Mouse (Mus musculus): ENCODE results near the gene Caly. TPM values are rescaled to one million over a fixed set of nuclear protein-coding genes. Genes with fewer than 3 reads are reported as not detected.

Gene Caly
- polyA plus RNA-seq, 1 experiment from 2014 or later, result 0.52 TPM

- WGBS, result 5% methylated on average over 28 of the region's 28 CpGs
- H3K4me3 ChIP-seq (ENCODE audit: low read depth, low read length), result peak within 1 kb of the TSS; percentile 71
- ATAC-seq (replicated peaks; ENCODE audit: low FRiP score) (peak; percentile 97), DNase-seq (ENCODE audit: low spot score) (peak; percentile 84)
- H3K9ac ChIP-seq (ENCODE audit: low read depth, low read length), result peak within 1 kb of the TSS; percentile 72
- H3K27ac ChIP-seq (ENCODE audit: low read depth, low read length), result peak within 1 kb of the TSS; percentile 63; the same call in 1 of the 2 replicates
- peaks cover 6% of the 10 kb centered on the region; the same call in 1 of the 2 replicates for H3K36me3 ChIP-seq (ENCODE audit: control insufficient read depth, insufficient read depth, low read length)
- peak within 1 kb of the TSS; percentile 89 for H3K4me2 ChIP-seq
- no peaks in the 10 kb centered on the region for H3K4me1 ChIP-seq (replicated peaks; ENCODE audit: control insufficient read depth, insufficient read depth, low read length)
- no peaks in the 10 kb centered on the region for H3K27me3 ChIP-seq (replicated peaks; ENCODE audit: control insufficient read depth, insufficient read depth, low read length)
- H3K9me3 ChIP-seq (ENCODE audit: control insufficient read depth, low read length), result no peaks in the 10 kb centered on the region
Measured at GRCm38 (mm10) chr7:140116329-140117054, 34.1 kb upstream of the Caly start, which contains the start of gene Echs1. Echs1 (minus strand) TSS chr7:140116476.

- Histone ChIP-seq H3K36me3 (ENCODE audit: control insufficient read depth, insufficient read depth, low read length) (peaks cover 10% of the 10 kb centered on the region; the same call in 1 of the 2 replicates), H3K27ac (ENCODE audit: low read depth, low read length) (peak within 1 kb of the TSS; percentile 63; the same call in 1 of the 2 replicates), H3K27me3 (replicated peaks; ENCODE audit: control insufficient read depth, insufficient read depth, low read length) (no peaks in the 10 kb centered on the region), H3K4me2 (peak within 1 kb of the TSS; percentile 89), H3K9ac (ENCODE audit: low read depth, low read length) (peak within 1 kb of the TSS; percentile 72), H3K9me3 (ENCODE audit: control insufficient read depth, low read length) (no peaks in the 10 kb centered on the region), H3K4me1 (replicated peaks; ENCODE audit: control insufficient read depth, insufficient read depth, low read length) (no peaks in the 10 kb centered on the region), H3K4me3 (ENCODE audit: low read depth, low read length) (peak within 1 kb of the TSS; percentile 71)
- WGBS, result 2% methylated on average over 23 of the region's 23 CpGs
- peak; percentile 76 for ATAC-seq (replicated peaks; ENCODE audit: low FRiP score)
- peak; percentile 58 for DNase-seq (ENCODE audit: low spot score)
Measured at GRCm38 (mm10) chr7:140115583-140116328, 33.4 kb upstream of the Caly start, which contains the start of gene Paox. Paox (plus strand) TSS chr7:140115799.

DNA sequence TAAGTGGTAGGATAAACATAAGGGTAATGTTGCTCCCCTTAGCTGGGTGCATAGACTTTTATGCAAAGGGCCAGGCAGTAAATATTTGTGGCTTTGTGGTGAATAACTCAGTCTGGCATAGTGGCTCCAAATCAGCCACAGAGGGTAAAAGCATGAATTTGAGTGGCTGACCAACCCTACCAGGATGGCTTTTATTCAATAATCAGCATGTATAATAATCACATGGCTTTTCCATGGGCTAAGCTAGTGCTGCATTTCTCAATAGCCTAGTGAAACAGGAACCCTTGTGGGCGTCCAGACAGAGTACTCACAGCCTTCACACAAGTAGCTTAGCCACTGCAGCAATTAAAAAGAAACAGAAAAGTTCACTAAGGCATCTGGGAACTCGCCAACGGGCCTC, 29.6 kb upstream of the Caly start:
- Histone ChIP-seq H3K9ac (ENCODE audit: low read depth, low read length) (no peak overlapping the region), H3K4me3 (ENCODE audit: low read depth, low read length) (no peak overlapping the region), H3K9me3 (ENCODE audit: control insufficient read depth, low read length) (no peaks in the 10 kb centered on the region), H3K4me2 (no peak overlapping the region), H3K4me1 (replicated peaks; ENCODE audit: control insufficient read depth, insufficient read depth, low read length) (no peaks in the 10 kb centered on the region), H3K27ac (ENCODE audit: low read depth, low read length) (no peak overlapping the region), H3K36me3 (ENCODE audit: control insufficient read depth, insufficient read depth, low read length) (peaks cover 29% of the 10 kb centered on the region), H3K27me3 (replicated peaks; ENCODE audit: control insufficient read depth, insufficient read depth, low read length) (no peaks in the 10 kb centered on the region)
- WGBS, result 64% methylated on average over 3 of the region's 3 CpGs
- ATAC-seq (replicated peaks; ENCODE audit: low FRiP score) (no peak), DNase-seq (ENCODE audit: low spot score) (no peak)

- Histone ChIP-seq H3K4me3 (ENCODE audit: low read depth, low read length) (no peak overlapping the region), H3K27me3 (replicated peaks; ENCODE audit: control insufficient read depth, insufficient read depth, low read length) (no peaks in the 10 kb centered on the region), H3K9ac (ENCODE audit: low read depth, low read length) (no peak overlapping the region), H3K9me3 (ENCODE audit: control insufficient read depth, low read length) (no peaks in the 10 kb centered on the region), H3K27ac (ENCODE audit: low read depth, low read length) (no peak overlapping the region), H3K36me3 (ENCODE audit: control insufficient read depth, insufficient read depth, low read length) (peaks cover 15% of the 10 kb centered on the region), H3K4me2 (no peak overlapping the region), H3K4me1 (replicated peaks; ENCODE audit: control insufficient read depth, insufficient read depth, low read length) (peaks cover 4% of the 10 kb centered on the region)
- 76% methylated on average over 4 of the region's 4 CpGs for WGBS
- DNase-seq (ENCODE audit: low spot score) (no peak), ATAC-seq (replicated peaks; ENCODE audit: low FRiP score) (no peak)
Measured at GRCm38 (mm10) chr7:140104009-140104408, 21.7 kb upstream of the Caly start.

DNA sequence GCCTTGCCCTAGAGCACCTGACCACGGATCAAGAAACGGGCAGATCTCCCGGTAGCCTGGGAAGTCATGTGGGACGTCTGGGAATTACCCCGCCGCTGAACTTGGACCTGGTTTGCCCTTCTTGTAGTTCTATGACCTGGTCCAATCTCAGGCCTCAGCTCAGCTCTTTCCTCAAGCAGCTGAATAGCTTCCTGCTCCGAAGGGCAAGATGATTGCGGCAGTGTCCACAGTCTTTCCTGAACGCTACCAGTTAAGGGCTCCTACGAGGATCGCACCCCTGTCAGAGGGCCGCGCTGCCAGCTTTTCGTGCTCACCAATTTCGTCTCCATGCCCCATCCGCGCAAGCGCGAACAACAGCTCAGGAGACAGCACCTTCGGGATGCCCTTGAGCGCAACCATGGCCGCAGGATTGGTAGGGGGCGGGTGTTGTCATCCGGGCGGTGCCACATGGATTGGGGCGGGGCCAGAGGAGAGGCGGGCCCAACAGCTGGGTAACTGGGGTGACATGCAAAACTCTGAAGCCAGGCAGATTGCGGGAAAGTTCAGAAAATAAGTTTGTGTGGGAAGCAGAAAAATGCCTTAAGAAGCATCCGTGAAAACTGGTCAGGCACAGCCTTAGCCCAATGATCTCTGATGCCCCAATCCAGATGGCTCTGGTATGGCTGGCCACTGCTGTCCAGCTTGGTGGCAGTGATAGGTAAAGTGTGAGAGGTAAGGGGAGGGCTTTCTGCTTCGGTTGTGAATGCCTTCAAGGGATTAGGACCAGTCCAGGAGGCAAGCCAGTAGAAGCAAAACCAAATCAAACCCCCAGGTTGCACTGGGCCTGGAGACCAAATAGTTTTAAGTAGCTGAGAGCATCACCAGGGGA, 19.9 kb upstream of the Caly start, which contains the start of gene Fuom:
Fuom (minus strand) TSS at position 449 of the 868 bp plus-strand sequence.
- H3K36me3 ChIP-seq (ENCODE audit: control insufficient read depth, insufficient read depth, low read length), result peaks cover 7% of the 10 kb centered on the region; the same call in 1 of the 2 replicates
- peaks cover 4% of the 10 kb centered on the region for H3K4me1 ChIP-seq (replicated peaks; ENCODE audit: control insufficient read depth, insufficient read depth, low read length)
- H3K9me3 ChIP-seq (ENCODE audit: control insufficient read depth, low read length), result no peaks in the 10 kb centered on the region
- DNase-seq (ENCODE audit: low spot score) (peak; percentile 82), ATAC-seq (replicated peaks; ENCODE audit: low FRiP score) (peak; percentile 88)
- peak within 1 kb of the TSS; percentile 55 for H3K9ac ChIP-seq (ENCODE audit: low read depth, low read length)
- no peaks in the 10 kb centered on the region for H3K27me3 ChIP-seq (replicated peaks; ENCODE audit: control insufficient read depth, insufficient read depth, low read length)
- H3K4me2 ChIP-seq, result peak within 1 kb of the TSS; percentile 88
- H3K27ac ChIP-seq (ENCODE audit: low read depth, low read length), result no peak within 1 kb of the TSS
- WGBS, result 1% methylated on average over 30 of the region's 30 CpGs
- H3K4me3 ChIP-seq (ENCODE audit: low read depth, low read length), result peak within 1 kb of the TSS; percentile 49

GRCm38 (mm10) chr7:140101498-140101897, 19.1 kb upstream of the Caly start:
- H3K36me3 ChIP-seq (ENCODE audit: control insufficient read depth, insufficient read depth, low read length), result peaks cover 7% of the 10 kb centered on the region; the same call in 1 of the 2 replicates
- 75% methylated on average over 10 of the region's 10 CpGs for WGBS

GRCm38 (mm10) chr7:140098466-140098865, 16.1 kb upstream of the Caly start:
- DNase-seq (ENCODE audit: low spot score) (no peak), ATAC-seq (replicated peaks; ENCODE audit: low FRiP score) (no peak)
- H3K36me3 ChIP-seq (ENCODE audit: control insufficient read depth, insufficient read depth, low read length), result no peaks in the 10 kb centered on the region
- H3K4me3 ChIP-seq (ENCODE audit: low read depth, low read length), result no peak overlapping the region
- H3K4me2 ChIP-seq, result no peak overlapping the region
- WGBS, result 50% methylated on average over 1 of the region's 1 CpGs
- H3K9ac ChIP-seq (ENCODE audit: low read depth, low read length), result no peak overlapping the region
- H3K27ac ChIP-seq (ENCODE audit: low read depth, low read length), result no peak overlapping the region
- H3K9me3 ChIP-seq (ENCODE audit: control insufficient read depth, low read length), result no peaks in the 10 kb centered on the region
- peaks cover 4% of the 10 kb centered on the region for H3K4me1 ChIP-seq (replicated peaks; ENCODE audit: control insufficient read depth, insufficient read depth, low read length)
- H3K27me3 ChIP-seq (replicated peaks; ENCODE audit: control insufficient read depth, insufficient read depth, low read length), result no peaks in the 10 kb centered on the region

More at GRCm38 (mm10) chr7:140101498-140101897, 19.1 kb upstream of the Caly start:
- Histone ChIP-seq H3K4me3 (ENCODE audit: low read depth, low read length) (peak overlapping the region; percentile 49), H3K9me3 (ENCODE audit: control insufficient read depth, low read length) (no peaks in the 10 kb centered on the region), H3K27me3 (replicated peaks; ENCODE audit: control insufficient read depth, insufficient read depth, low read length) (no peaks in the 10 kb centered on the region), H3K4me1 (replicated peaks; ENCODE audit: control insufficient read depth, insufficient read depth, low read length) (peaks cover 4% of the 10 kb centered on the region), H3K4me2 (peak overlapping the region; percentile 88), H3K27ac (ENCODE audit: low read depth, low read length) (no peak overlapping the region), H3K9ac (ENCODE audit: low read depth, low read length) (peak overlapping the region; percentile 55)
- DNase-seq (ENCODE audit: low spot score) (no peak), ATAC-seq (replicated peaks; ENCODE audit: low FRiP score) (no peak)

DNA sequence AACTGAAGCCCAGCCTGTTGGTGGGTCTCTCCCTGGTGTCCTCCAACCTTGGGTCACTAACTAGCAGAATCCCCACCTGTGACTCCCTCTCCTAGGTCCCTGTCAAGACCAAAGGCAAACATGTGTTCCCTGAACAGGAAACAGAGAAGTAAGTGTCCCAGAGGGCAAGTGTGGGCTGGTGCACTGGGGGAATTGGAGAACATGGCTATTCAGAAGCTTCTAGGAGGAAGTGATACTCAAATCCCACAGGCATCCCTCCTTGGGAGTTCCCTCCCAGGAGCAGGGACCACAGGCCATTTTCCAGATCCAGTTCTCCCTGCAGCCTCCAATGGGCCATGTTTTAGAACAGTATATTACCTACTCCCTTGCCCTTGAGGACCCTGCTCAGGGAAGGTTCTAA, 13.7 kb upstream of the Caly start:
- Histone ChIP-seq H3K4me1 (replicated peaks; ENCODE audit: control insufficient read depth, insufficient read depth, low read length) (no peaks in the 10 kb centered on the region), H3K27me3 (replicated peaks; ENCODE audit: control insufficient read depth, insufficient read depth, low read length) (no peaks in the 10 kb centered on the region), H3K9me3 (ENCODE audit: control insufficient read depth, low read length) (no peaks in the 10 kb centered on the region), H3K9ac (ENCODE audit: low read depth, low read length) (no peak overlapping the region), H3K4me3 (ENCODE audit: low read depth, low read length) (no peak overlapping the region), H3K36me3 (ENCODE audit: control insufficient read depth, insufficient read depth, low read length) (no peaks in the 10 kb centered on the region), H3K4me2 (no peak overlapping the region), H3K27ac (ENCODE audit: low read depth, low read length) (no peak overlapping the region)
- DNase-seq (ENCODE audit: low spot score) (no peak), ATAC-seq (replicated peaks; ENCODE audit: low FRiP score) (no peak)

All from liver, embryonic 11.5 days (tissue).